In the genomic region with DNA sequence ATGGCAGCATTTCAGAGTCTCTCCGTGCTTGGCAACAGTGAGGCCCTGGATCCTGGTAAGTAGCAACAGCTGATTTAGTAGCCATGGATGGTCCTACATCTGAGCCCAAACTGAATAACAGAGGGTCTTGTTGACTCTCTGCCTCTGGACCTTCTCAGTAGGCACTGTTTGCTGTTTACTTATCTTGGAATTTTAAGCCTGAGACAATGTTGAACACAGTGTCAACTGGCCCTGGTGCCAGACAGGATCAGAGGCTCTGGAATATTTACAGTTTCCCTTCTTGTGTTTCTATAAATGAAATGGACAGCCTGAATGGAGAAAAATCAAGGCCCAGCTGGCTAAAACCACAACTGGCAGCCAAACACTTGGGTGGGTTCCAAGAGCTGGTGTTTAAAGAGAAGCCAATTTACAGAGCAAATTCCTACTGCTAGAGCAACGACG, we compare ENCODE assay signal across 10 mouse cellular contexts. TPM values are rescaled to one million over a fixed set of nuclear protein-coding genes. Genes with fewer than 3 reads are reported as not detected.
DNase-seq lines count a peak whose midpoint lies in the region; ATAC-seq and TF ChIP-seq lines count a peak whose summit lies in the region.
"Had no signal": no experiment of that assay in that cellular context is flagged by ENCODE, and none has a peak within 500 bp of the region (broad histone marks: within the 10 kb centered on the region; RNA-seq: fewer than 3 reads in every experiment).

No protein-coding gene starts in this region.

- no peaks in the 10 kb centered on the region for H3K36me3 ChIP-seq in forebrain, embryonic 14.5 days (ENCODE audit: control insufficient read depth, insufficient read depth, low read length)
- no peaks in the 10 kb centered on the region for H3K36me3 ChIP-seq in forebrain, embryonic 12.5 days (replicated peaks)
- no peaks in the 10 kb centered on the region for H3K36me3 ChIP-seq in lung, embryonic 14.5 days (ENCODE audit: insufficient read depth)
- no peaks in the 10 kb centered on the region for H3K36me3 ChIP-seq in lung, postnatal 0 days (ENCODE audit: insufficient read depth, low read length)

- TF ChIP-seq EP300 in lung, postnatal 0 days (IDR thresholded peaks at IDR 0.05), result no peak

- H3K4me2 ChIP-seq in forebrain, embryonic 14.5 days (ENCODE audit: low read length), result no peak overlapping the region
- no peak overlapping the region for H3K4me2 ChIP-seq in forebrain, embryonic 12.5 days
- no peak overlapping the region for H3K4me2 ChIP-seq in lung, embryonic 14.5 days
- H3K4me2 ChIP-seq in lung, postnatal 0 days (replicated peaks; ENCODE audit: low read depth, low read length), result no peak overlapping the region

- no peak overlapping the region for H3K9ac ChIP-seq in forebrain, embryonic 14.5 days (ENCODE audit: low read length)
- H3K9ac ChIP-seq in forebrain, embryonic 12.5 days, result no peak overlapping the region
- no peak overlapping the region for H3K9ac ChIP-seq in lung, embryonic 14.5 days
- H3K9ac ChIP-seq in lung, postnatal 0 days (replicated peaks; ENCODE audit: low read depth), result no peak overlapping the region

- 18% methylated on average over 3 of the region's 3 CpGs for WGBS in forebrain, embryonic 14.5 days
- 67% methylated on average over 3 of the region's 3 CpGs for WGBS in forebrain, embryonic 12.5 days
- 21% methylated on average over 3 of the region's 3 CpGs for WGBS in lung, embryonic 14.5 days
- WGBS in lung, postnatal 0 days, result 19% methylated on average over 3 of the region's 3 CpGs

- TF ChIP-seq CTCF in lung, embryonic 14.5 days (IDR thresholded peaks at IDR 0.05; ENCODE audit: low read depth), result no peak
- no peak for TF ChIP-seq CTCF in lung, postnatal 0 days (IDR thresholded peaks at IDR 0.05)

- no peaks in the 10 kb centered on the region for H3K27me3 ChIP-seq in forebrain, embryonic 14.5 days (replicated peaks; ENCODE audit: control insufficient read depth, insufficient read depth, low read length)
- H3K27me3 ChIP-seq in forebrain, embryonic 12.5 days, result peaks cover 15% of the 10 kb centered on the region
- H3K27me3 ChIP-seq in lung, embryonic 14.5 days (ENCODE audit: insufficient read depth, low read length), result peaks cover 9% of the 10 kb centered on the region
- H3K27me3 ChIP-seq in lung, postnatal 0 days (replicated peaks; ENCODE audit: insufficient read depth, low read length), result no peaks in the 10 kb centered on the region; the same call in 1 of the 2 replicates

- no peak overlapping the region for H3K27ac ChIP-seq in forebrain, embryonic 14.5 days (ENCODE audit: low read depth, low read length)
- no peak overlapping the region for H3K27ac ChIP-seq in forebrain, embryonic 12.5 days
- H3K27ac ChIP-seq in lung, embryonic 14.5 days (ENCODE audit: low read depth), result no peak overlapping the region
- H3K27ac ChIP-seq in lung, postnatal 0 days (ENCODE audit: low read length), result no peak overlapping the region
- H3K27ac ChIP-seq: kidney, postnatal 0 days had no signal

- H3K4me1 ChIP-seq in forebrain, embryonic 14.5 days (ENCODE audit: control insufficient read depth, insufficient read depth, low read length), result peaks cover 13% of the 10 kb centered on the region
- H3K4me1 ChIP-seq in forebrain, embryonic 12.5 days, result peaks cover 13% of the 10 kb centered on the region
- H3K4me1 ChIP-seq in lung, embryonic 14.5 days (ENCODE audit: insufficient read depth), result 0 out of 2 replicates have a peak, but pooled peaks cover 3% of the 10 kb centered on the region
- peaks cover 7% of the 10 kb centered on the region; the same call in 1 of the 2 replicates for H3K4me1 ChIP-seq in lung, postnatal 0 days (ENCODE audit: insufficient read depth, low read depth, low read length)

- no peak overlapping the region for H3K4me3 ChIP-seq in forebrain, embryonic 14.5 days (ENCODE audit: low read depth, low read length)
- H3K4me3 ChIP-seq in forebrain, embryonic 12.5 days (replicated peaks), result no peak overlapping the region
- H3K4me3 ChIP-seq in lung, embryonic 14.5 days (ENCODE audit: low read depth, low read length), result no peak overlapping the region
- no peak overlapping the region for H3K4me3 ChIP-seq in lung, postnatal 0 days (ENCODE audit: low read depth, low read length)

- DNase-seq in forebrain, embryonic 14.5 days (ENCODE audit: low spot score), result peak; percentile 86
- DNase-seq in lung, embryonic 14.5 days, result peak; percentile 81
- no peak for DNase-seq in lung, postnatal 0 days (ENCODE audit: low spot score)
- DNase-seq in kidney, postnatal 14 days, result peak; percentile 16
- peak; percentile 70 to 75 for DNase-seq in right cerebral cortex, postnatal 10 days (ENCODE audit: low spot score in 2 of 2)
- no peak for DNase-seq in spleen, postnatal 36 days (ENCODE audit: low spot score in 2 of 2)
- DNase-seq in thymus, adult 18-20 months, result no peak
- DNase-seq: cerebellum, adult 9-11 months had no signal

- ATAC-seq in forebrain, embryonic 14.5 days, result peak; percentile 50
- no peak for ATAC-seq in forebrain, embryonic 12.5 days (ENCODE audit: low FRiP score)
- ATAC-seq in lung, embryonic 14.5 days (ENCODE audit: insufficient read depth), result peak; percentile 69
- no peak for ATAC-seq in lung, postnatal 0 days

- H3K9me3 ChIP-seq in forebrain, embryonic 14.5 days (replicated peaks; ENCODE audit: control insufficient read depth, low read length), result no peaks in the 10 kb centered on the region
- H3K9me3 ChIP-seq in forebrain, embryonic 12.5 days, result no peaks in the 10 kb centered on the region
- H3K9me3 ChIP-seq in lung, embryonic 14.5 days (ENCODE audit: low read depth, low read length), result no peaks in the 10 kb centered on the region
- H3K9me3 ChIP-seq in lung, postnatal 0 days (ENCODE audit: low read length), result no peaks in the 10 kb centered on the region

RNA-seq across cellular contexts. Expression of a gene that starts 3.7 kb away (rescaled TPM):
- polyA plus RNA-seq in forebrain, embryonic 14.5 days (2014; fragmentation: Nextera tagmentation; extraction: Ambion mirVana), result 1.1 and 1.7 TPM in 2 replicates
- 1.4 and 1.7 TPM in 2 replicates for polyA plus RNA-seq in forebrain, embryonic 12.5 days (2016; fragmentation: Nextera tagmentation; extraction: Ambion mirVana)
- 0.49 and 0.58 TPM in 2 replicates for polyA plus RNA-seq in lung, embryonic 14.5 days (2014; fragmentation: Nextera tagmentation; extraction: Ambion mirVana)
- polyA plus RNA-seq in lung, postnatal 0 days (2015; fragmentation: Nextera tagmentation; extraction: Ambion mirVana), result 0.25 and 0.38 TPM in 2 replicates

Comparison
In these comparisons a context has a peak if more than half of its experiments do, and no peak if none do; other contexts are left out.
1. ATAC-seq: peak in forebrain, embryonic 14.5 days (single experiment) and lung, embryonic 14.5 days (single experiment); none in forebrain, embryonic 12.5 days (single experiment) and lung, postnatal 0 days (single experiment).
2. DNase-seq: peak in forebrain, embryonic 14.5 days (single experiment), lung, embryonic 14.5 days (single experiment), kidney, postnatal 14 days (single experiment) and right cerebral cortex, postnatal 10 days (2 of 2); none in lung, postnatal 0 days (single experiment), spleen, postnatal 36 days (0 of 2) and thymus, adult 18-20 months (0 of 2).